Mouse (Mus musculus) layer of hippocampus, postnatal 14 days (tissue): ENCODE results near the gene Prkg2. TPM values are rescaled to one million over a fixed set of nuclear protein-coding genes. Genes with fewer than 3 reads are reported as not detected.

Experiments used
- DNase-seq, 2 experiments: peaks; one replicate each; pipeline ENCODE4 v3.0.0; 2021 to 2022; ENCODE audit warnings: low spot score in 2 of 2, mixed read lengths in 1 of 2
- total RNA-seq, 2 experiments: library from RNA; stranded (reverse); gene quantifications; 2 replicates each; pipeline ENCODE4 v1.2.3; 2021

Prkg2 gene
- total RNA-seq, 2 experiments from 2014 or later = 2.4 to 3.3 TPM

DNA sequence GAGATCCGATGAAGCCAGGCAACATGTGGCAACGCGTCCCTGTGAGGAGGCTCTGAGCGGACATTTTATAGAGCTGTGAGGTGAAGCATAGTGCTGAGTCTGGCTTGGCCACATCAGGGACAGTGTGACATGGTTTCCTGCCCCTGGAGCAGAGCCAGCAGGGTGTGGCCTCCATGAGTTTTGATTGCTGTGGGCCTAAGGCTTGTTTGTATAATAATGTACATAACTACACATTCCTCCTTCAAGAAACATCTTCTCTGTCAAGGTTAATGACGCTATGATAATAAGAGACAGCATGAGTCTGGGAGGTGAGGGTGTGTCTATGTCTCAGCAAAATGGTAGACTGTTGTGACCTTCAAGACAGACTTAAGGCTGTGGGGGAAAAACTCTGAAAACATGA, 118.4 kb downstream of the Prkg2 start:
- no peak for DNase-seq

DNA sequence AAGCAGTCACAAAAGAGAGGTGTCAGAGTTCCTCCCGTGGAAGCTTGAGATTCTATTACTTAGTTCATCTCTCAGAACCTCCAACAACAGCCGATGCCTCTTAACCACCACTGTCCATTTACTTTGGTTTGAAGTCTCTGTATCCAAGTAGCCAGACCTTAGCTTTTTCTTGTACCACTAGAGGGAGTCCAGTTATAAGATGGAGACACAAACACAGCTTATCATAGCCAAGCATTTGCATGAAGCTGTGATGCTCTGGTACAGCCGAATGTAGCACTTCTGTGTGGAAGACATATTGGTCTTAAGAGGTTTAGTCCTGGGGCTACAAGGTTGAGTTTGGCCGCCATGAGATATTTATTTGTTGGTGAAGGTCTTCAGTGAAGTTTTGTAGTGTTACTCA, 134.8 kb downstream of the Prkg2 start:
- DNase-seq = peak in 1 of 2 experiments; percentile 40

DNA sequence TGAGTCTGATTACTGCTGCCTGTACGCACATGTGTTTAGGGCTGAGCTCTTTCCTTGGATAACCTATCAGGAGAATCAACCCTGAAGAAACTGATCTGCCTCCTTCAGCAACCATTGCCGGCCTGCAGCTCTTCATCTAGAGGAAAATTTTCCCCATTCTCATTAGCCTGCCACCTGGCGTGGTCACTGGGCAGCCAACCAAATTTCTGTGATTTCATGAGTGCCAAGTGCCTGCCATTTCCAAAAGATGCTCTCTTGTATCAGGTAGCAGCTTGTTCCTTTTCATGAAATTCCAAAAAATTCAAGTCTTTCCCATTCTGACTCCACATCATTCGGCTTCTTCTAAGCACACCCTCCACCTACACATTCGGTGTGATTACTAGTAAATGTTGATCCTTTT, 136.2 kb downstream of the Prkg2 start:
- no peak for DNase-seq

DNA sequence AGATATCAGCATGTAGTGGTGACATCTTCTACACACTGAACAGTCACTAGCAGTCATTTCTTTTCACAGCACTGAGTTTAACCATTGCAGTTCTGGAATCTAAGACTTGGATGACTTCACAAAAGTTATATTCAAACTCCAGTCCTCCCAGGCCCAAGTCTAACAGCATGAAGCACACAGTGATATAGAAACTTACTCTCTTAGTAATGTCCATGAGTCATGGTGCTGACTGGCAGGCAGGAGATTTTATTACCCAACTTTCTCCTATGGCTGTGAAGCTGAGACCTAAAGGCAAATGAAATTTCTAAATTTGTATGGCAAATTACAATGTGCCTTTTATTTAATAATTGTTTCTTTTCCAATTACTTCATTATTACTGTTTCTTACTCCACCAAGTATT, 139.2 kb downstream of the Prkg2 start:
- DNase-seq = no peak

DNA sequence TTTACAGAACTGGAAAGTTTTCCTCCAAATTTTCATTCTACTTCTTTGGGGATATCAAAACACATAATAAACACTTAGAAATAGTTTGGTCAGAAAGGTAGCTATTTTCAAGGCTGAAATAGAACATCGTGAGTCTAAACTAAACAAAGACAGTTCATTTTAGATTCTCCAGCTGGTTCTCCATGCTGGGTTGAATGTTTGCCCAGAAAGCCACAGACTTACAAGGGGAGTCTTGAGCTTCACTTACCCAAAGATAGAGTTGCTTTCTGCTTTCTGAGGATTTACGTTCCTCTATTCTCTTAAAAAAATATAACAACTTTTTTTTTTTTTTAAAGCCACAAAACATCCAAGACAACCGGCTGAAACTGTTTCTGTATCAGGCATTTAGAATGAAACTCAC, 142.9 kb downstream of the Prkg2 start:
- DNase-seq = peak in 1 of 2 experiments; percentile 10

DNA sequence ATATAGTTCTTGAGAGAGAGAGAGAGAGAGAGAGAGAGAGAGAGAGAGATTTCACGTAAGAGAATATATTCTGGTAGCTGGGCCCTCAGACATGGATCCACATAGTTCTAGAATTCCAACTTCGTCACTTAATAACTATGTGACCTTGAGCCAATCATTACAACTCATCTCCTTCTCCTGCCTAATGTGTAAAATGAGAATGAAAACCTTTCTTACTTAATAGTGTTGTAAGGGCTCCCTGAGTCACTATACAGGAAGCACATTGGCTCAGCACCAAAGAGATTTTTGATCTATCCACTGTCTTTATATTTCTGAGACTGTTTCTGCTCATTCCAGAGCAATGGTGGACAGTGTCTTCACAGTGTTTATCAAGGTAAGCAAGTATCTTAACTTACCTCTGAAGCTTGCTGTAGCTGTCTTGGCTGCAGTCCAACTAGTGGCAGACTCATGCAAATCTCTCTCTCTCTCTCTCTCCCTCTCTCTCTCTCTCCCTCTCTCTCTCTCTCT, 146.6 kb downstream of the Prkg2 start:
- DNase-seq = no peak

DNA sequence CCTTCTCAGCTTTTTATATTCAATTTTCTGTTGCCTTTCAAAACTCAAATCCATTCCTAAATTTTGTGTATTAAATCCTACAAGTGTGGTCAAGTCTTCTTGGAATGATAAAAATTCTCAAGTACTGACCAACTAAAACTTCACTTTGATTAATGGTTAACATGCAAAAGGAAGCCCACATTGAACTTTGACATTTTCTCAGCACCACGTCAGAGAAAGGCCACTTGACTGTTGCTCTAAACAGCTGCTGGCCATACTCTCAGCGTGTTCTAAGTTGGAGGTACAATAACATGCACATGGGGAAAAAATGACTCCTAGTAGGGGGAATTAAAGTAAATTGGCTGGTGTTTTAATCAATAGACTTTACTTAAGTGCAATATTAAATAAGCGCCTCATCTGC, 155.1 kb downstream of the Prkg2 start:
- DNase-seq = no peak

Other genes with a start within 250 kb of the Prkg2 start
- gene Bmp3, start 182.9 kb downstream of the Prkg2 start, total RNA-seq = 1 to 10 TPM; 3.5 to 3.9 TPM